Mouse (Mus musculus): ENCODE measurements around the gene Tet2.

GRCm38 (mm10) chr3:133516137-133516536 is 28.8 kb downstream of the Tet2 start:
- TF ChIP-seq CTCF (IDR thresholded peaks at IDR 0.05) (peak; percentile 45), EP300 (IDR thresholded peaks at IDR 0.05) (no peak)

All from lung, postnatal 0 days (tissue).